Mouse (Mus musculus): Measurements from ENCODE around the gene Kcnip2. TPM values are rescaled to one million over a fixed set of nuclear protein-coding genes. Genes with fewer than 3 reads are reported as not detected.

The Kcnip2 gene
- polyA plus RNA-seq, 1 experiment from 2014 or later = 0.66 TPM

DNA sequence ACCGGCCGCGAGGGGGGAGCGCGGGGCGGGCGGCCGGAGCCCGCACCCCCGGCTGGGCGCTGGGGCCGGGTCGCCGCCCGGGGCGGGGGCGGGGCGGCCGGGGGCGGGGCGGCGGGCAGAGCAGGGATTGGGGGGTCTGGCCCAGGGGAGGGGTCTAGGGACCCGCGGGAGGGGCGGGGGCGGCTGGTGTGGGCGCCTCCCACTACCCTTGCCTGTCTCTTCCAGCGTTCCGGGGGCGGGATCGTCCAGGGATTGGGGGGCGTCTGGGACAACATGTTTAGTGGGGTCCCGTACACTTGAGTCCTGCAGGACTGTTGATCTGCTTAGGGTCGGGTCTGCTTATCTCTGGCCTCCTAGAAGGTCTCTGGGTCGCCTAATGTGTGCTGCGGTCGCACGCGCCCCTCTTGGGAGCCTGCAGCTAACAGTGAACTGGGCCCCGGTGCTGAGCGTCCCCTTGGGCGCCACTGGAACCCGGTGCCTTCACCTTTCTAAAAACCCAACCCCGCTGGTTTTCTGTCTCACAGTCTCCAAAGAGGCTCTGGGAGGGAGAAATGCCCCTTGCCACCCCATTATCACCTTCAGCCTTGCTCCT lies 72.8 kb downstream of the Kcnip2 start:
- H3K4me3 ChIP-seq (ENCODE audit: low read depth, low read length) = peak overlapping the region; percentile 54
- 2% methylated on average over 19 of the region's 44 CpGs for WGBS (ENCODE audit: insufficient replicate concordance)
- H3K9ac ChIP-seq (ENCODE audit: low read depth, low read length) = 0 out of 2 replicates have a peak overlapping the region, but pooled peaks have one; percentile 22
- peak overlapping the region; percentile 97 for H3K4me2 ChIP-seq
- H3K4me1 ChIP-seq (ENCODE audit: control insufficient read depth, insufficient read depth, low read length) = peaks cover 25% of the 10 kb centered on the region
- H3K27me3 ChIP-seq (ENCODE audit: control insufficient read depth, insufficient read depth, low read length) = peaks cover 77% of the 10 kb centered on the region
- no peak overlapping the region for H3K27ac ChIP-seq (ENCODE audit: low read depth, low read length)
- H3K9me3 ChIP-seq (replicated peaks; ENCODE audit: control insufficient read depth, low read length) = no peaks in the 10 kb centered on the region
- H3K36me3 ChIP-seq (ENCODE audit: control insufficient read depth, insufficient read depth, low read length) = no peaks in the 10 kb centered on the region
- no peak for ATAC-seq (replicated peaks; ENCODE audit: insufficient number of reproducible peaks, low FRiP score, low TSS enrichment)

DNA sequence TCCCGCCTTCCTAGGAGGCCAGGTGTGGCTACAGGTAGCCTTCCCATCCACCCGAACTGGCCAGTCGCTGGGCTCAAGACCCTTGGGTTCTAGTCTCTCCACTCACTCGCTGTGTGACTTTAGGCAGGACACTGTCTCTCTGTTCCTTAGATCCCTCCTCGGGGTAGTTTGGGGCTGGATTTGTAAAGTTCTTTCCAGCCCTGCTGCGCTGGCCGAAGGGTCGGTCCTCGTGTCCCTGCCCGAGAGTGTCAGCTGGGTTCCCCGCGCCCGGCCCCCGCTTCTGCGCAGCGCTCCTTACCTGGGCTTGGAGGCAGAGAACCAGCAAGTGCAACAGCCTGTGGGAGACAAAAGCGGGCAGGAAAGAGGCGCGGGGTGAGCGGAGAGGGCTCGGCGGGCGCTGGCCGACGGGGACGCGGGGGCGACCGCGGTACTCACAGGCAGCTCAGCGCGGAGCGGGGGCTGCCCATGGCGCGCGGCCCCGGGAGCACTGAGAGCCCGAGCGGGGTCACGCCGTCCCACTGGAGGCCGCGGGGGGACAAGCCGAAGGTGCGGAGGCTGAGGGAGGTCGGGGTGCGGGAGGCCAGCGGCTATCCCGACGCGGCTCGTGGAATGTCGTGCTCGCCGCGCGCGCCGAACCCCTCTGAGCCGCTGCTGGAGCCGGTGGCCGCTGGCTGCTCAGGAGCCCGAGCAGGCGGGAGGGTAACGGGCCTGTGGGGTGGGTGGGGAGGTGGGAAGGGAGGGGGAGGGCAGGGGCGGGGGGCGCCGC lies 73.5 kb downstream of the Kcnip2 start, which contains the start of gene Fgf8:
Gene Fgf8 (minus strand): TSS at position 698 of the 766 bp plus-strand sequence.
- H3K9ac ChIP-seq (ENCODE audit: low read depth, low read length) = peak within 1 kb of the TSS; percentile 58; the same call in 1 of the 2 replicates

More for the DNA sequence above, 73.5 kb downstream of the Kcnip2 start, which contains the start of gene Fgf8:
- H3K4me3 ChIP-seq (ENCODE audit: low read depth, low read length) = peak within 1 kb of the TSS; percentile 54
- H3K27me3 ChIP-seq (ENCODE audit: control insufficient read depth, insufficient read depth, low read length) = peaks cover 84% of the 10 kb centered on the region
- ATAC-seq (replicated peaks; ENCODE audit: insufficient number of reproducible peaks, low FRiP score, low TSS enrichment) = no peak
- no peaks in the 10 kb centered on the region for H3K9me3 ChIP-seq (replicated peaks; ENCODE audit: control insufficient read depth, low read length)
- no peak within 1 kb of the TSS for H3K27ac ChIP-seq (ENCODE audit: low read depth, low read length)
- no peaks in the 10 kb centered on the region for H3K36me3 ChIP-seq (ENCODE audit: control insufficient read depth, insufficient read depth, low read length)
- H3K4me1 ChIP-seq (ENCODE audit: control insufficient read depth, insufficient read depth, low read length) = peaks cover 25% of the 10 kb centered on the region
- H3K4me2 ChIP-seq = peak within 1 kb of the TSS; percentile 97
- WGBS (ENCODE audit: insufficient replicate concordance) = under 1% methylated on average over 55 of the region's 68 CpGs

Other genes starting within 250 kb of the Kcnip2 start
- gene Fbxw4, start 155.7 kb downstream of the Kcnip2 start, polyA plus RNA-seq (2014; fragmentation: Nextera tagmentation; extraction: Ambion mirVana) = 2.7 and 4.2 TPM in 2 replicates
- gene Fgf8, start 73.1 kb downstream of the Kcnip2 start, polyA plus RNA-seq (2014; fragmentation: Nextera tagmentation; extraction: Ambion mirVana) = 0.66 and 0.73 TPM in 2 replicates
- 11.4 and 13.6 TPM in 2 replicates for gene Npm3, start 66.5 kb downstream of the Kcnip2 start, polyA plus RNA-seq (2014; fragmentation: Nextera tagmentation; extraction: Ambion mirVana)
- 40.2 and 48.3 TPM in 2 replicates for gene Mgea5, start 32.2 kb downstream of the Kcnip2 start, polyA plus RNA-seq (2014; fragmentation: Nextera tagmentation; extraction: Ambion mirVana)
- gene Armh3, start 182.4 kb upstream of the Kcnip2 start, polyA plus RNA-seq (2014; fragmentation: Nextera tagmentation; extraction: Ambion mirVana) = 9.6 and 11.9 TPM in 2 replicates
- 3.0 and 3.6 TPM in 2 replicates for gene Hps6, start 187.4 kb upstream of the Kcnip2 start, polyA plus RNA-seq (2014; fragmentation: Nextera tagmentation; extraction: Ambion mirVana)
- gene Pprc1, start 228.8 kb upstream of the Kcnip2 start, polyA plus RNA-seq (2014; fragmentation: Nextera tagmentation; extraction: Ambion mirVana) = 36.8 and 46.7 TPM in 2 replicates
- 53.6 and 59.7 TPM in 2 replicates for gene Ldb1, start 229.2 kb upstream of the Kcnip2 start, polyA plus RNA-seq (2014; fragmentation: Nextera tagmentation; extraction: Ambion mirVana)

Data from heart, embryonic 11.5 days (tissue).